Mouse (Mus musculus) myocyte (in vitro differentiated cells): ENCODE results near the gene Kif3b.

Source experiments
- CEBPB ChIP-seq: IDR thresholded peaks from 2 replicates; pipeline ENCODE4 v1.6.1; 2011; ENCODE audit warnings: mild to moderate bottlenecking, moderate library complexity; ENCODE audit not compliant: poor library complexity, insufficient read depth, severe bottlenecking
- E2F4 ChIP-seq: IDR thresholded peaks from one replicate; pipeline ENCODE4 v1.6.1; 2011; ENCODE audit warnings: mild to moderate bottlenecking, control low read depth, moderate library complexity; ENCODE audit not compliant: insufficient read depth
- MAX ChIP-seq: IDR thresholded peaks from one replicate; pipeline ENCODE4 v1.6.1; 2011; ENCODE audit warnings: low read depth, mild to moderate bottlenecking, control low read depth
- MYOD1 ChIP-seq, 3 experiments: IDR thresholded peaks; one replicate each; pipeline ENCODE4 v1.6.1; 2011; ENCODE audit warnings: control low read depth in 2 of 3, low read depth in 2 of 3, mild to moderate bottlenecking in 2 of 3, moderate library complexity in 1 of 3; ENCODE audit not compliant: insufficient read length in 2 of 3, control insufficient read depth in 1 of 3
- MYOG ChIP-seq, 3 experiments: IDR thresholded peaks; one replicate each; pipeline ENCODE4 v1.6.1; 2011; ENCODE audit warnings: control low read depth in 2 of 3, low read depth in 2 of 3, mild to moderate bottlenecking in 2 of 3; ENCODE audit not compliant: insufficient read length in 2 of 3, control insufficient read depth in 1 of 3, insufficient read depth in 1 of 3
- POLR2A ChIP-seq: IDR thresholded peaks from one replicate; pipeline ENCODE4 v1.6.1; 2011; ENCODE audit warnings: low read depth, mild to moderate bottlenecking, control low read depth, moderate library complexity; ENCODE audit not compliant: insufficient read length
- POLR2AphosphoS2 ChIP-seq: IDR thresholded peaks from one replicate; pipeline ENCODE4 v1.6.1; 2011; ENCODE audit warnings: low read depth, control low read depth; ENCODE audit not compliant: insufficient read length
- REST ChIP-seq: IDR thresholded peaks from one replicate; pipeline ENCODE4 v1.6.1; 2011; ENCODE audit warnings: mild to moderate bottlenecking, control low read depth, moderate library complexity; ENCODE audit not compliant: insufficient read depth, insufficient read length
- SRF ChIP-seq: IDR thresholded peaks from one replicate; pipeline ENCODE4 v1.6.1; 2011; ENCODE audit warnings: low read depth; ENCODE audit not compliant: control insufficient read depth, insufficient read length
- TCF12 ChIP-seq: IDR thresholded peaks from one replicate; pipeline ENCODE4 v1.6.1; 2011; ENCODE audit warnings: mild to moderate bottlenecking, control low read depth; ENCODE audit not compliant: poor library complexity, insufficient read depth, severe bottlenecking
- TCF3 ChIP-seq: IDR thresholded peaks from one replicate; pipeline ENCODE4 v1.6.1; 2011; ENCODE audit warnings: low read depth, control low read depth; ENCODE audit not compliant: insufficient read length
- USF1 ChIP-seq: IDR thresholded peaks from one replicate; pipeline ENCODE4 v1.6.1; 2011; ENCODE audit warnings: low read depth, mild to moderate bottlenecking, control low read depth, moderate library complexity

GRCm38 (mm10) chr2:153283919-153284318 is 7.3 kb upstream of the Kif3b start:
- TF ChIP-seq TCF12 (no peak), POLR2A (no peak), REST (no peak), USF1 (no peak), E2F4 (no peak), MYOD1 (IDR thresholded peaks at IDR 0.05; ENCODE audit: control insufficient read depth in 1 of 3, insufficient read length in 2 of 3, low read depth in 2 of 3) (no peak), MAX (no peak), POLR2AphosphoS2 (no peak), SRF (no peak), CEBPB (no peak), MYOG (IDR thresholded peaks at IDR 0.05; ENCODE audit: control insufficient read depth in 1 of 3, insufficient read depth in 1 of 3, insufficient read length in 2 of 3, low read depth in 2 of 3) (no peak), TCF3 (no peak)
